Mouse (Mus musculus) lung, embryonic 16.5 days (tissue): ENCODE measurements around the gene Slc4a3. TPM values are rescaled to one million over a fixed set of nuclear protein-coding genes. Genes with fewer than 3 reads are reported as not detected.

Source experiments
- ATAC-seq: fragments of 200-750 bp; cut with Nextera tagmentation; 2 replicates; pipeline ENCODE4 v1.8.0; 2017; ENCODE audit warnings: low read depth, mild to moderate bottlenecking, moderate library complexity
- H3K27ac ChIP-seq: fragments of 300-500 bp; sonication (generic); 2 replicates; pipeline ENCODE4 v1.5.1; 2014; ENCODE audit warnings: mild to moderate bottlenecking, control low read depth, low read length
- H3K27me3 ChIP-seq: fragments of 300-500 bp; sonication (generic); 2 replicates; pipeline ENCODE4 v1.6.1; 2014; ENCODE audit warnings: low read depth, low read length, mixed read lengths; ENCODE audit not compliant: control insufficient read depth, insufficient read depth
- H3K36me3 ChIP-seq: fragments of 300-500 bp; sonication (generic); 2 replicates; pipeline ENCODE4 v1.6.1; 2014; ENCODE audit warnings: low read length; ENCODE audit not compliant: control insufficient read depth, insufficient read depth
- H3K4me1 ChIP-seq: fragments of 300-500 bp; sonication (generic); replicated peaks from 2 replicates; pipeline ENCODE4 v1.6.1; 2014; ENCODE audit warnings: low read length, mixed read lengths; ENCODE audit not compliant: control insufficient read depth, insufficient read depth
- H3K4me2 ChIP-seq: fragments of 300-500 bp; sonication (generic); 2 replicates; pipeline ENCODE4 v1.6.1; 2014; ENCODE audit warnings: low read depth, low read length, control low read depth
- H3K4me3 ChIP-seq: fragments of 300-500 bp; sonication (generic); 2 replicates; pipeline ENCODE4 v1.5.1; 2014; ENCODE audit warnings: mild to moderate bottlenecking, low read length, control low read depth
- H3K9ac ChIP-seq: fragments of 300-500 bp; sonication (generic); 2 replicates; pipeline ENCODE4 v1.6.1; 2014; ENCODE audit warnings: low read length, control low read depth
- H3K9me3 ChIP-seq: fragments of 300-500 bp; sonication (generic); 2 replicates; pipeline ENCODE4 v1.6.1; 2016; ENCODE audit warnings: low read length; ENCODE audit not compliant: control insufficient read depth
- WGBS: fragments of 180-500 bp; shearing (Covaris S2); extraction: QIAGEN DNeasy Blood & Tissue Kit; methylation state at CpG from one replicate; pipeline ENCODE4 v1.1.7; 2014; 5-methylcytosine and 5-hydroxymethylcytosine counted together
- polyA plus RNA-seq: library from polyadenylated mRNA; unstranded; fragments of >200 nt; fragmentation: Nextera tagmentation; extraction: Ambion mirVana; gene quantifications from 2 replicates; pipeline ENCODE4 v1.2.1, GENCODE M21; 2015

The Slc4a3 gene
- polyA plus RNA-seq, 1 experiment from 2014 or later: 12.3 TPM

GRCm38 (mm10) chr1:75564916-75565315 is 18.9 kb downstream of the Slc4a3 start:
- peaks cover 1% of the 10 kb centered on the region; the same call in 1 of the 2 replicates for H3K4me1 ChIP-seq
- no peaks in the 10 kb centered on the region for H3K9me3 ChIP-seq
- H3K36me3 ChIP-seq: no peaks in the 10 kb centered on the region
- 26% methylated on average over 5 of the region's 5 CpGs for WGBS
- no peak overlapping the region for H3K4me3 ChIP-seq
- H3K27me3 ChIP-seq: peaks cover 4% of the 10 kb centered on the region; the same call in 1 of the 2 replicates
- no peak overlapping the region for H3K4me2 ChIP-seq
- H3K27ac ChIP-seq: no peak overlapping the region
- no peak overlapping the region for H3K9ac ChIP-seq
- no peak for ATAC-seq

GRCm38 (mm10) chr1:75565616-75566015 is 19.6 kb downstream of the Slc4a3 start:
- H3K4me3 ChIP-seq: no peak overlapping the region
- no peaks in the 10 kb centered on the region for H3K36me3 ChIP-seq
- ATAC-seq: no peak
- H3K9me3 ChIP-seq: no peaks in the 10 kb centered on the region
- no peak overlapping the region for H3K9ac ChIP-seq
- H3K4me2 ChIP-seq: no peak overlapping the region
- peaks cover 4% of the 10 kb centered on the region; the same call in 1 of the 2 replicates for H3K27me3 ChIP-seq
- WGBS: 54% methylated on average over 9 of the region's 9 CpGs
- H3K4me1 ChIP-seq: no peaks in the 10 kb centered on the region
- H3K27ac ChIP-seq: no peak overlapping the region

DNA sequence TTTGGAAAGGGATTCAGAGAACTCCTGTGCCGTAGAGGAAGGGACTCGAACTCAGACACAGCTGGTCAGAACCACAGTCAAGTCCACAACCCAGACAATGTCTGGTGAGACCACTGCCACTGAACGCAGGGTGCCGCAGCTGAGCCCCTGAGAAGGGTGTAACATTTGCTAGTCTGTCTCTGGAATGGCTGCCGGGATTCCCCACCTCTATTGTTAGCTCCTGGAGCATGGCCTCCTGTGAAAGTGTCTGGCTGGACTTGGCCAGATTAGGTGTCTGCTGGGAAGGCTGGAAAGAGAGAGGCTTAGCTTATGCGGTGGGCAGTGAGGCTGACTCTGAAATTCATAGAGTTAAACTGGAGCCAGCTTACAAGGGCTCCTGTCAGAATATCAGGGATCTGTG is 24.3 kb downstream of the Slc4a3 start:
- Histone ChIP-seq H3K4me2 (no peak overlapping the region), H3K36me3 (no peaks in the 10 kb centered on the region), H3K9ac (no peak overlapping the region), H3K27me3 (no peaks in the 10 kb centered on the region), H3K27ac (no peak overlapping the region), H3K9me3 (no peaks in the 10 kb centered on the region), H3K4me3 (no peak overlapping the region), H3K4me1 (no peaks in the 10 kb centered on the region)
- ATAC-seq: no peak
- WGBS: 60% methylated on average over 6 of the region's 6 CpGs

- Histone ChIP-seq H3K27me3 (no peaks in the 10 kb centered on the region), H3K9me3 (no peaks in the 10 kb centered on the region), H3K36me3 (no peaks in the 10 kb centered on the region), H3K4me3 (no peak overlapping the region), H3K4me2 (no peak overlapping the region), H3K9ac (no peak overlapping the region), H3K27ac (no peak overlapping the region), H3K4me1 (no peaks in the 10 kb centered on the region)
- WGBS: 71% methylated on average over 6 of the region's 6 CpGs
- ATAC-seq: no peak
These were observed 26.7 kb downstream of the Slc4a3 start for GRCm38 (mm10) chr1:75572776-75573175.

DNA sequence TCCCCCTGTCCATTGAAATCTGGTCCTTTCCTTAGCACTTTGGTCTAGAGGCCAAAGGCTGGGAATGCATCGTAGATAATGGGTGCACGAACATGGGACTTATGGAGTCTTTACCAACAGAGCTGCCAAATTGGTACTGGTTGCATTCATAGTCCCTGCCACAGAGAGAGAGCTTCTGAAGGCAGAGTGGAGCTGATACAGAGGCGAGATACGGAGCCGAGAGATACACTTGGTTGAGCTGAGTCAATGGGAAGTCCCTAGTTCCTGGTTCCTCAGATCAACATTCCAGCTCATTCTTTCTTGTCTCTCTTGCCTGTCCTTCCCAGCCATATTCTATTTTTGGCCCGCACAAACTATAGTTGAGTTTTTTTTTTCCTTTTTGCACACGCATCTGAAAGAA is 27.6 kb downstream of the Slc4a3 start:
- Histone ChIP-seq H3K27me3 (no peaks in the 10 kb centered on the region), H3K4me3 (no peak overlapping the region), H3K27ac (no peak overlapping the region), H3K4me2 (no peak overlapping the region), H3K9me3 (no peaks in the 10 kb centered on the region), H3K9ac (no peak overlapping the region), H3K36me3 (no peaks in the 10 kb centered on the region), H3K4me1 (no peaks in the 10 kb centered on the region)
- WGBS: 75% methylated on average over 7 of the region's 7 CpGs
- no peak for ATAC-seq

DNA sequence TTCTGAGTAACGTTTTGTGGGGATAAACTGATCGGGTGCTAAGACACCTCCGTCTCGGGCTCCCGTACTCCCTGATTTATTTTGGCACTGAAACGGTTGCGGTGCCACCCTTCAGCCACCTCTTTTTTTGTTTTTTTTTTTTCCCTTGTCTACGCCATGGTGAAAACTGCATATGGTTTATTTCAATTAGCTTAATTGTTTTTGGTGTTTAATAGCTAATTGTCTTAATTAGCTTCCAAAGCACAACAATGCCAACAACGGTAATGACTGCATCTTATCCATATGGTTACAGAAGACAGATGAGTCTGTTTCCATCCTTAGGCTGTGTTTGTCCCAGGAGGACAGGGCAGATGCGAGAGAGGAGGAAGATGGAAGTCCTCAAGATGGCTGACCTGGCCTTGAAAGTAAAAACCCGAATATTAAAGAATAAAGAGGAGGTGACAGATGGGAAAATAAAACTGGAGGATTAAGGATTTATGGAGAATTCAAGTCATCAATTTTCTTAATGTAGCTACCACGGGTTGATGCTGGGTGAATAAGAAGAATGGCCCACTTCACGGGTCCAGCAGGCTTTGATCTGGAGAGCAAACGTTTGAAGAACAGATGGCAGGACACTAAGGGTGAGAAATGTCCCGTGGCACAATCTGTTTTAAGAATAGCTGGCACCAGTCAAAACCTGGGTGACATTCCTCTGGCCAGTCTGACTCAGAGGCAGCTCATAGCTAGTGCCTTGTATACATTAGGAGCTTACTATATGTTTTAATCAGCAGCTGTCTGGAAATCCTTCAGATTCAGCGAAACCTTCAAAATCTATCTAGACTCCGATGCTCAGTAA is 28.6 kb downstream of the Slc4a3 start:
- H3K9me3 ChIP-seq: no peaks in the 10 kb centered on the region
- H3K4me3 ChIP-seq: no peak overlapping the region
- ATAC-seq: no peak
- no peak overlapping the region for H3K27ac ChIP-seq
- H3K9ac ChIP-seq: no peak overlapping the region
- no peaks in the 10 kb centered on the region for H3K27me3 ChIP-seq
- H3K36me3 ChIP-seq: no peaks in the 10 kb centered on the region
- no peaks in the 10 kb centered on the region for H3K4me1 ChIP-seq
- WGBS: 64% methylated on average over 17 of the region's 17 CpGs
- H3K4me2 ChIP-seq: no peak overlapping the region

GRCm38 (mm10) chr1:75581936-75582624 is 36.0 kb downstream of the Slc4a3 start:
- no peak overlapping the region for H3K9ac ChIP-seq
- no peaks in the 10 kb centered on the region for H3K9me3 ChIP-seq
- 55% methylated on average over 7 of the region's 7 CpGs for WGBS
- no peaks in the 10 kb centered on the region for H3K4me1 ChIP-seq
- H3K36me3 ChIP-seq: no peaks in the 10 kb centered on the region
- H3K4me2 ChIP-seq: no peak overlapping the region
- no peak overlapping the region for H3K27ac ChIP-seq
- no peaks in the 10 kb centered on the region for H3K27me3 ChIP-seq
- no peak for ATAC-seq
- H3K4me3 ChIP-seq: no peak overlapping the region

DNA sequence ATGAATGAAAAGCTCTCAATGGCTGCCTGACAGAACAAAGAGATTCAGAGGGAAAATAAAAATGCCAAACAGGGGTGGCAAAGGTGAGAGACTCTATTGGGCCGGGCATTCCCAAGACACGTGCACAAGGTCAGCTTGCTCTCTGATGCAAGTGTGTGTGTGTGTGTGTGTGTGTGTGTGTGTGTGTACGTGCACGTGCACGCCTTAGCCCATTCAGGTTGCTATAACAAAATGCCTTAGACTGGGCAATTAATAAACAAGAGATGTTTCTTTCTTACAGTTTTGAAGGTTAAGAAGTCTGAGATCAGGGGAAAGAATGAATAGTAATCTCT is 36.5 kb downstream of the Slc4a3 start:
- Histone ChIP-seq H3K27ac (no peak overlapping the region), H3K9ac (no peak overlapping the region)
- 82% methylated on average over 5 of the region's 5 CpGs for WGBS

GRCm38 (mm10) chr1:75583034-75583433 is 37.0 kb downstream of the Slc4a3 start:
- H3K4me2 ChIP-seq: no peak overlapping the region
- no peaks in the 10 kb centered on the region for H3K27me3 ChIP-seq
- no peaks in the 10 kb centered on the region for H3K36me3 ChIP-seq
- H3K4me3 ChIP-seq: no peak overlapping the region
- no peaks in the 10 kb centered on the region for H3K9me3 ChIP-seq
- ATAC-seq: no peak
- H3K4me1 ChIP-seq: peaks cover 1% of the 10 kb centered on the region; the same call in 1 of the 2 replicates
- no peak overlapping the region for H3K9ac ChIP-seq
- WGBS: 71% methylated on average over 10 of the region's 10 CpGs
- H3K27ac ChIP-seq: no peak overlapping the region

More for the DNA sequence above, 36.5 kb downstream of the Slc4a3 start:
- no peak overlapping the region for H3K4me2 ChIP-seq
- H3K36me3 ChIP-seq: no peaks in the 10 kb centered on the region
- H3K4me3 ChIP-seq: no peak overlapping the region
- no peaks in the 10 kb centered on the region for H3K4me1 ChIP-seq
- H3K9me3 ChIP-seq: no peaks in the 10 kb centered on the region
- H3K27me3 ChIP-seq: no peaks in the 10 kb centered on the region
- no peak for ATAC-seq
